Mouse (Mus musculus) forebrain, embryonic 10.5 days (tissue): ENCODE results near the gene Anapc4. TPM values are rescaled to one million over a fixed set of nuclear protein-coding genes. Genes with fewer than 3 reads are reported as not detected.

Experiments used
- polyA plus RNA-seq: library from polyadenylated mRNA; unstranded; fragments of >200 nt; fragmentation: Nextera tagmentation; extraction: Ambion mirVana; gene quantifications from 2 replicates; pipeline ENCODE4 v1.2.1, GENCODE M21; 2016

Anapc4 gene
- polyA plus RNA-seq, 1 experiment from 2014 or later = 116 TPM

Other genes starting within 250 kb of the Anapc4 start
- 8.2 and 8.7 TPM in 2 replicates for gene Sepsecs, start 164.3 kb upstream of the Anapc4 start, polyA plus RNA-seq
- gene Pi4k2b, start 92.4 kb upstream of the Anapc4 start, polyA plus RNA-seq = 14.2 and 14.8 TPM in 2 replicates
- 21.5 and 22.1 TPM in 2 replicates for gene Zcchc4, start 58.6 kb upstream of the Anapc4 start, polyA plus RNA-seq
- not detected in 2 replicates for gene Slc34a2, start 204.1 kb downstream of the Anapc4 start, polyA plus RNA-seq